Mouse (Mus musculus) lung, adult 2 months (tissue): ENCODE data around the gene Iqcg.

Source experiments
- CTCF ChIP-seq: fragments of 200-500 bp; IDR thresholded peaks from 2 replicates; pipeline ENCODE4 v1.5.1; 2011; ENCODE audit warnings: mild to moderate bottlenecking, low read length, control low read depth; ENCODE audit not compliant: insufficient read depth
- POLR2A ChIP-seq: fragments of 200-500 bp; IDR thresholded peaks from 2 replicates; pipeline ENCODE4 v1.6.1; 2011; ENCODE audit warnings: low read depth, mild to moderate bottlenecking, control low read depth, low read length, borderline replicate concordance; ENCODE audit errors: extremely low read depth

GRCm38 (mm10) chr16:33042682-33043081, 13.3 kb downstream of the Iqcg start:
- no peak for TF ChIP-seq POLR2A
- TF ChIP-seq CTCF: no peak
